Mouse (Mus musculus): ENCODE data around the gene Arnt2. TPM values are rescaled to one million over a fixed set of nuclear protein-coding genes. Genes with fewer than 3 reads are reported as not detected.

Gene Arnt2
- polyA plus RNA-seq, 1 experiment from 2014 or later = 2.3 TPM

- H3K4me1 ChIP-seq (ENCODE audit: control insufficient read depth in 2 of 2, insufficient read depth in 2 of 2, low read length in 2 of 2) = peaks cover 3 to 7% of the 10 kb centered on the region in 2 experiments; a peak in 2 of 4 replicates
- no peak for ATAC-seq (ENCODE audit: insufficient number of reproducible peaks, insufficient read depth, low FRiP score, low read depth)
- H3K9me3 ChIP-seq (ENCODE audit: control insufficient read depth, low read length) = no peaks in the 10 kb centered on the region
- no peaks in the 10 kb centered on the region for H3K36me3 ChIP-seq (ENCODE audit: control insufficient read depth, insufficient read depth, low read length)
- 76% methylated on average over 10 of the region's 10 CpGs for WGBS
- H3K27ac ChIP-seq (replicated peaks in 1 of 2; ENCODE audit: control insufficient read depth in 1 of 2, insufficient read depth in 1 of 2, low read depth in 2 of 2, low read length in 2 of 2) = no peak overlapping the region
- no peak overlapping the region for H3K4me3 ChIP-seq (ENCODE audit: control insufficient read depth in 1 of 2, insufficient read depth in 1 of 2, low read depth in 1 of 2, low read length in 2 of 2)
- H3K27me3 ChIP-seq (ENCODE audit: control insufficient read depth, insufficient read depth, low read length) = no peaks in the 10 kb centered on the region
- no peak overlapping the region for H3K9ac ChIP-seq (ENCODE audit: low read length)
- no peak overlapping the region for H3K4me2 ChIP-seq (ENCODE audit: low read length)
Observed at GRCm38 (mm10) chr7:84361086-84361684, 48.8 kb downstream of the Arnt2 start.

- no peaks in the 10 kb centered on the region for H3K36me3 ChIP-seq (ENCODE audit: control insufficient read depth, insufficient read depth, low read length)
- 53% methylated on average over 1 of the region's 1 CpGs for WGBS
- no peak overlapping the region for H3K4me2 ChIP-seq (ENCODE audit: low read length)
- no peak overlapping the region for H3K4me3 ChIP-seq (ENCODE audit: control insufficient read depth in 1 of 2, insufficient read depth in 1 of 2, low read depth in 1 of 2, low read length in 2 of 2)
- no peak overlapping the region for H3K9ac ChIP-seq (ENCODE audit: low read length)
- H3K27ac ChIP-seq (replicated peaks in 1 of 2; ENCODE audit: control insufficient read depth in 1 of 2, insufficient read depth in 1 of 2, low read depth in 2 of 2, low read length in 2 of 2) = no peak overlapping the region
- no peak for ATAC-seq (ENCODE audit: insufficient number of reproducible peaks, insufficient read depth, low FRiP score, low read depth)
- H3K4me1 ChIP-seq (ENCODE audit: control insufficient read depth in 2 of 2, insufficient read depth in 2 of 2, low read length in 2 of 2) = no peaks in the 10 kb centered on the region
- H3K27me3 ChIP-seq (ENCODE audit: control insufficient read depth, insufficient read depth, low read length) = no peaks in the 10 kb centered on the region
- H3K9me3 ChIP-seq (ENCODE audit: control insufficient read depth, low read length) = no peaks in the 10 kb centered on the region
Observed at GRCm38 (mm10) chr7:84358426-84358825, 51.5 kb downstream of the Arnt2 start.

- H3K27ac ChIP-seq (replicated peaks in 1 of 2; ENCODE audit: control insufficient read depth in 1 of 2, insufficient read depth in 1 of 2, low read depth in 2 of 2, low read length in 2 of 2) = no peak overlapping the region
Observed at GRCm38 (mm10) chr7:84355619-84356570, 54.1 kb downstream of the Arnt2 start.

GRCm38 (mm10) chr7:84354890-84355289 lies 55.1 kb downstream of the Arnt2 start:
- no peak for ATAC-seq (ENCODE audit: insufficient number of reproducible peaks, insufficient read depth, low FRiP score, low read depth)
- WGBS = 81% methylated on average over 2 of the region's 2 CpGs
- Histone ChIP-seq H3K4me3 (ENCODE audit: control insufficient read depth in 1 of 2, insufficient read depth in 1 of 2, low read depth in 1 of 2, low read length in 2 of 2) (no peak overlapping the region), H3K9me3 (ENCODE audit: control insufficient read depth, low read length) (no peaks in the 10 kb centered on the region), H3K36me3 (ENCODE audit: control insufficient read depth, insufficient read depth, low read length) (no peaks in the 10 kb centered on the region), H3K27ac (replicated peaks in 1 of 2; ENCODE audit: control insufficient read depth in 1 of 2, insufficient read depth in 1 of 2, low read depth in 2 of 2, low read length in 2 of 2) (no peak overlapping the region), H3K27me3 (ENCODE audit: control insufficient read depth, insufficient read depth, low read length) (no peaks in the 10 kb centered on the region), H3K4me1 (ENCODE audit: control insufficient read depth in 2 of 2, insufficient read depth in 2 of 2, low read length in 2 of 2) (peaks cover 2 to 4% of the 10 kb centered on the region in 2 experiments), H3K9ac (ENCODE audit: low read length) (no peak overlapping the region), H3K4me2 (ENCODE audit: low read length) (no peak overlapping the region)

More at GRCm38 (mm10) chr7:84355619-84356570, 54.1 kb downstream of the Arnt2 start:
- no peaks in the 10 kb centered on the region for H3K27me3 ChIP-seq (ENCODE audit: control insufficient read depth, insufficient read depth, low read length)
- H3K4me2 ChIP-seq (ENCODE audit: low read length) = no peak overlapping the region
- no peaks in the 10 kb centered on the region for H3K9me3 ChIP-seq (ENCODE audit: control insufficient read depth, low read length)
- H3K36me3 ChIP-seq (ENCODE audit: control insufficient read depth, insufficient read depth, low read length) = no peaks in the 10 kb centered on the region
- ATAC-seq (ENCODE audit: insufficient number of reproducible peaks, insufficient read depth, low FRiP score, low read depth) = no peak
- H3K4me1 ChIP-seq (ENCODE audit: control insufficient read depth in 2 of 2, insufficient read depth in 2 of 2, low read length in 2 of 2) = no peaks in the 10 kb centered on the region
- H3K9ac ChIP-seq (ENCODE audit: low read length) = no peak overlapping the region
- 61% methylated on average over 10 of the region's 10 CpGs for WGBS
- H3K4me3 ChIP-seq (ENCODE audit: control insufficient read depth in 1 of 2, insufficient read depth in 1 of 2, low read depth in 1 of 2, low read length in 2 of 2) = no peak overlapping the region

- H3K4me1 ChIP-seq (ENCODE audit: control insufficient read depth in 2 of 2, insufficient read depth in 2 of 2, low read length in 2 of 2) = peaks cover 10 to 11% of the 10 kb centered on the region in 2 experiments
- ATAC-seq (ENCODE audit: insufficient number of reproducible peaks, insufficient read depth, low FRiP score, low read depth) = no peak
- H3K4me2 ChIP-seq (ENCODE audit: low read length) = no peak overlapping the region
- H3K9ac ChIP-seq (ENCODE audit: low read length) = no peak overlapping the region
- no peak overlapping the region for H3K4me3 ChIP-seq (ENCODE audit: control insufficient read depth in 1 of 2, insufficient read depth in 1 of 2, low read depth in 1 of 2, low read length in 2 of 2)
- no peaks in the 10 kb centered on the region for H3K27me3 ChIP-seq (ENCODE audit: control insufficient read depth, insufficient read depth, low read length)
- H3K27ac ChIP-seq (replicated peaks in 1 of 2; ENCODE audit: control insufficient read depth in 1 of 2, insufficient read depth in 1 of 2, low read depth in 2 of 2, low read length in 2 of 2) = no peak overlapping the region
- 0 out of 2 replicates have a peak, but pooled peaks cover 3% of the 10 kb centered on the region for H3K36me3 ChIP-seq (ENCODE audit: control insufficient read depth, insufficient read depth, low read length)
- no peaks in the 10 kb centered on the region for H3K9me3 ChIP-seq (ENCODE audit: control insufficient read depth, low read length)
Observed at GRCm38 (mm10) chr7:84350529-84350928, 59.4 kb downstream of the Arnt2 start.

- no peaks in the 10 kb centered on the region for H3K9me3 ChIP-seq (ENCODE audit: control insufficient read depth, low read length)
- ATAC-seq (ENCODE audit: insufficient number of reproducible peaks, insufficient read depth, low FRiP score, low read depth) = no peak
- H3K4me3 ChIP-seq (ENCODE audit: control insufficient read depth in 1 of 2, insufficient read depth in 1 of 2, low read depth in 1 of 2, low read length in 2 of 2) = no peak overlapping the region
- no peak overlapping the region for H3K9ac ChIP-seq (ENCODE audit: low read length)
- H3K4me1 ChIP-seq (ENCODE audit: control insufficient read depth in 2 of 2, insufficient read depth in 2 of 2, low read length in 2 of 2) = peaks cover 10 to 11% of the 10 kb centered on the region in 2 experiments
- H3K27me3 ChIP-seq (ENCODE audit: control insufficient read depth, insufficient read depth, low read length) = no peaks in the 10 kb centered on the region
- no peak overlapping the region for H3K4me2 ChIP-seq (ENCODE audit: low read length)
- 19% methylated on average over 2 of the region's 2 CpGs for whole genome bisulfite sequencing
- H3K27ac ChIP-seq (replicated peaks in 1 of 2; ENCODE audit: control insufficient read depth in 1 of 2, insufficient read depth in 1 of 2, low read depth in 2 of 2, low read length in 2 of 2) = no peak overlapping the region
- H3K36me3 ChIP-seq (ENCODE audit: control insufficient read depth, insufficient read depth, low read length) = 0 out of 2 replicates have a peak, but pooled peaks cover 3% of the 10 kb centered on the region
Observed at GRCm38 (mm10) chr7:84349976-84350375, 60.0 kb downstream of the Arnt2 start.

- H3K27me3 ChIP-seq (ENCODE audit: control insufficient read depth, insufficient read depth, low read length) = no peaks in the 10 kb centered on the region
- H3K36me3 ChIP-seq (ENCODE audit: control insufficient read depth, insufficient read depth, low read length) = 0 out of 2 replicates have a peak, but pooled peaks cover 3% of the 10 kb centered on the region
- H3K4me1 ChIP-seq (ENCODE audit: control insufficient read depth in 2 of 2, insufficient read depth in 2 of 2, low read length in 2 of 2) = peaks cover 10 to 11% of the 10 kb centered on the region in 2 experiments
- no peak overlapping the region for H3K4me3 ChIP-seq (ENCODE audit: control insufficient read depth in 1 of 2, insufficient read depth in 1 of 2, low read depth in 1 of 2, low read length in 2 of 2)
- H3K9me3 ChIP-seq (ENCODE audit: control insufficient read depth, low read length) = peaks cover 2% of the 10 kb centered on the region; the same call in 1 of the 2 replicates
- no peak for ATAC-seq (ENCODE audit: insufficient number of reproducible peaks, insufficient read depth, low FRiP score, low read depth)
- H3K4me2 ChIP-seq (ENCODE audit: low read length) = no peak overlapping the region
- H3K9ac ChIP-seq (ENCODE audit: low read length) = no peak overlapping the region
- WGBS = 88% methylated on average over 9 of the region's 9 CpGs
- H3K27ac ChIP-seq (replicated peaks in 1 of 2; ENCODE audit: control insufficient read depth in 1 of 2, insufficient read depth in 1 of 2, low read depth in 2 of 2, low read length in 2 of 2) = no peak overlapping the region
Observed at GRCm38 (mm10) chr7:84348145-84348911, 61.6 kb downstream of the Arnt2 start.
